34 mouse cellular contexts compared by ENCODE assay signal in the genomic region with DNA sequence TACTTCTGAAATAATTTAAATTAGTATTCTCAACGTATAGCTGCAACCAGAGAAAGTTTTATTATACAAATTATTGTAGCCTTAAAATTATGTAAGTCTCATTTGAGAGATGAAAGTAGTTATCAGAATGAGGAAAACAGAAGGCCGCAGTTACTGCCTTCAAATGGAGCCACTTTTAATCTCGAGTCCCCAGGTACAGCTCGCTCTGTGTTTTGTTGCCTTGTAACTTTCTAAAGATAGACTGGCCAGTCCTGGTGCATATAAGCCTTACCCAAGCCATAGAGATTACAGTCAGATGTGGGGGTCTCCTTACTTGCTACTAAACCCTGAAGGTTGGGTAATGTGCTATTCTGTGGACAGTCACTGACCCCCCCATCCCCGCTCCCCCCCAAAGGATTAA.
"Had no signal": no experiment of that assay in that cellular context is flagged by ENCODE, and none has a peak within 500 bp of the region (broad histone marks: within the 10 kb centered on the region; RNA-seq: fewer than 3 reads in every experiment).

No protein-coding gene starts in this region.

- H3K4me3 ChIP-seq: heart, embryonic 10.5 days; heart, embryonic 12.5 days; heart, embryonic 13.5 days; heart, embryonic 15.5 days; hindbrain, embryonic 10.5 days; hindbrain, embryonic 12.5 days; hindbrain, embryonic 13.5 days; hindbrain, embryonic 15.5 days; intestine, embryonic 15.5 days; kidney, embryonic 15.5 days; layer of hippocampus, adult 2 months had no signal

- H3K4me2 ChIP-seq: heart, embryonic 11.5 days; heart, embryonic 12.5 days; heart, embryonic 13.5 days; heart, embryonic 15.5 days; hindbrain, embryonic 12.5 days; hindbrain, embryonic 13.5 days; hindbrain, embryonic 14.5 days; hindbrain, embryonic 15.5 days; intestine, embryonic 15.5 days; kidney, embryonic 15.5 days had no signal

- H3K4me1 ChIP-seq: heart, embryonic 10.5 days; hindbrain, embryonic 10.5 days; hindbrain, embryonic 12.5 days; hindbrain, embryonic 13.5 days; hindbrain, embryonic 15.5 days; intestine, embryonic 15.5 days; kidney, embryonic 15.5 days had no signal

- H3K27ac ChIP-seq: heart, embryonic 10.5 days; heart, embryonic 13.5 days; heart, embryonic 15.5 days; hindbrain, embryonic 10.5 days; hindbrain, embryonic 12.5 days; hindbrain, embryonic 13.5 days; hindbrain, embryonic 14.5 days; hindbrain, embryonic 15.5 days; hindbrain, postnatal 0 days; intestine, embryonic 15.5 days; kidney, embryonic 15.5 days; kidney, postnatal 0 days; layer of hippocampus, adult 2 months had no signal

- H3K36me3 ChIP-seq: heart, embryonic 12.5 days; heart, embryonic 15.5 days; hindbrain, embryonic 13.5 days; hindbrain, embryonic 15.5 days; intestine, embryonic 15.5 days had no signal

- DNase-seq: heart, postnatal 10 days; heart, postnatal 14 days; heart, postnatal 36 days; heart, postnatal 4 days; kidney, adult 11 months; kidney, adult 18-20 months; kidney, adult 2 months; kidney, adult 8-10 months; kidney, adult 9 months; kidney, postnatal 10 days; kidney, postnatal 14 days; kidney, postnatal 36 days; kidney, postnatal 4 days; layer of hippocampus, adult 9-11 months; layer of hippocampus, postnatal 36 days had no signal

- ATAC-seq: hindbrain, embryonic 16.5 days; hindbrain, postnatal 0 days; inflammation-experienced regulatory T-cells, adult 6 months; intestine, embryonic 15.5 days; intestine, embryonic 16.5 days; intestine, postnatal 0 days had no signal

- H3K27me3 ChIP-seq: heart, embryonic 12.5 days; heart, embryonic 13.5 days; heart, embryonic 15.5 days; hindbrain, embryonic 12.5 days; hindbrain, embryonic 13.5 days; hindbrain, embryonic 15.5 days; intestine, embryonic 15.5 days; kidney, embryonic 15.5 days had no signal

- H3K9ac ChIP-seq: heart, embryonic 12.5 days; heart, embryonic 13.5 days; heart, embryonic 15.5 days; hindbrain, embryonic 12.5 days; hindbrain, embryonic 13.5 days; hindbrain, embryonic 14.5 days; hindbrain, embryonic 15.5 days; intestine, embryonic 15.5 days; kidney, embryonic 15.5 days had no signal

- H3K9me3 ChIP-seq: heart, embryonic 10.5 days; heart, embryonic 12.5 days; heart, embryonic 13.5 days; heart, embryonic 15.5 days; hindbrain, embryonic 10.5 days; hindbrain, embryonic 12.5 days; hindbrain, embryonic 13.5 days; hindbrain, embryonic 15.5 days; intestine, embryonic 15.5 days; kidney, embryonic 15.5 days had no signal
